In genomic region chr13:34765269-34765668, GRCm38 (mm10) we compare ENCODE assay signal across 28 mouse cellular contexts. TPM values are rescaled to one million over a fixed set of nuclear protein-coding genes. Genes with fewer than 3 reads are reported as not detected.
A peak's percentile ranks its signal among the peaks of the same experiment; 100 is the strongest.
DNase-seq lines count a peak whose midpoint lies in the region; ATAC-seq and TF ChIP-seq lines count a peak whose summit lies in the region.
"Had no signal": no experiment of that assay in that cellular context is flagged by ENCODE, and none has a peak within 500 bp of the region (broad histone marks: within the 10 kb centered on the region; RNA-seq: fewer than 3 reads in every experiment).

No protein-coding gene starts in this region.

- no peaks in the 10 kb centered on the region for H3K79me2 ChIP-seq in liver, adult 2 months (ENCODE audit: control insufficient read depth, insufficient read depth, low read length)

- no peak for TF ChIP-seq EP300 in liver, postnatal 0 days (IDR thresholded peaks at IDR 0.05; ENCODE audit: low read depth)

- no peak overlapping the region for H3K27ac ChIP-seq in liver, adult 2 months (replicated peaks; ENCODE audit: insufficient read depth, low read depth, low read length)
- no peak overlapping the region for H3K27ac ChIP-seq in liver, embryonic 16.5 days (ENCODE audit: low read length)
- no peak overlapping the region for H3K27ac ChIP-seq in liver, embryonic 11.5 days (ENCODE audit: low read depth, low read length)
- no peak overlapping the region for H3K27ac ChIP-seq in liver, postnatal 0 days (ENCODE audit: low read depth)
- H3K27ac ChIP-seq: embryonic facial prominence, embryonic 10.5 days; embryonic facial prominence, embryonic 12.5 days had no signal

- no peaks in the 10 kb centered on the region for H3K36me3 ChIP-seq in liver, adult 2 months (ENCODE audit: control insufficient read depth, insufficient read depth, low read length)
- H3K36me3 ChIP-seq in liver, embryonic 16.5 days (ENCODE audit: control insufficient read depth, insufficient read depth) = no peaks in the 10 kb centered on the region
- no peaks in the 10 kb centered on the region for H3K36me3 ChIP-seq in liver, embryonic 11.5 days (ENCODE audit: control insufficient read depth, insufficient read depth, low read length)
- no peaks in the 10 kb centered on the region for H3K36me3 ChIP-seq in liver, postnatal 0 days (replicated peaks; ENCODE audit: insufficient read depth, low read length)
- H3K36me3 ChIP-seq: embryonic facial prominence, embryonic 10.5 days; embryonic facial prominence, embryonic 12.5 days; G1E had no signal

- ATAC-seq in liver, embryonic 16.5 days (ENCODE audit: low read depth) = peak; percentile 62
- no peak for ATAC-seq in liver, embryonic 11.5 days (replicated peaks; ENCODE audit: low FRiP score)
- peak; percentile 60; the same call in 1 of the 2 replicates for ATAC-seq in liver, postnatal 0 days
- ATAC-seq: activated CD4-positive, CD25-positive, alpha-beta regulatory T cell, adult 4 months; CD4-positive, CD25-positive, alpha-beta regulatory T cell, adult 4 months; forebrain, embryonic 14.5 days; forebrain, embryonic 16.5 days; Patski had no signal

- H3K4me1 ChIP-seq in liver, adult 2 months (ENCODE audit: control insufficient read depth, insufficient read depth, low read length) = no peaks in the 10 kb centered on the region
- H3K4me1 ChIP-seq in liver, embryonic 16.5 days (ENCODE audit: control insufficient read depth, low read depth, low read length) = no peaks in the 10 kb centered on the region
- H3K4me1 ChIP-seq in liver, embryonic 11.5 days (replicated peaks; ENCODE audit: control insufficient read depth, insufficient read depth, low read length) = peaks cover 3% of the 10 kb centered on the region; the same call in 1 of the 2 replicates
- H3K4me1 ChIP-seq in liver, postnatal 0 days (ENCODE audit: insufficient read depth) = peaks cover 2% of the 10 kb centered on the region; the same call in 1 of the 2 replicates

- no peak for TF ChIP-seq CTCF in liver, adult 2 months (IDR thresholded peaks at IDR 0.05; ENCODE audit: low read depth, low read length)
- no peak for TF ChIP-seq CTCF in liver, postnatal 0 days (IDR thresholded peaks at IDR 0.05; ENCODE audit: low read depth)

- H3K9ac ChIP-seq in liver, adult 2 months (ENCODE audit: low read depth, low read length) = no peak overlapping the region
- no peak overlapping the region for H3K9ac ChIP-seq in liver, embryonic 16.5 days (ENCODE audit: low read depth, low read length)
- no peak overlapping the region for H3K9ac ChIP-seq in liver, embryonic 11.5 days (ENCODE audit: low read depth, low read length)
- no peak overlapping the region for H3K9ac ChIP-seq in liver, postnatal 0 days (replicated peaks)
- H3K9ac ChIP-seq: embryonic facial prominence, embryonic 12.5 days had no signal

- 39% methylated on average over 5 of the region's 5 CpGs for WGBS in liver, adult 2 months
- WGBS in liver, embryonic 16.5 days (ENCODE audit: insufficient replicate concordance) = 52% methylated on average over 5 of the region's 5 CpGs
- WGBS in liver, embryonic 11.5 days = 76% methylated on average over 5 of the region's 5 CpGs
- WGBS in liver, postnatal 0 days (ENCODE audit: insufficient replicate concordance) = 63% methylated on average over 5 of the region's 5 CpGs

- no peak for TF ChIP-seq POLR2A in liver, adult 2 months (IDR thresholded peaks at IDR 0.05; ENCODE audit: extremely low read depth, insufficient read depth, low read length)

- no peaks in the 10 kb centered on the region for H3K9me3 ChIP-seq in liver, embryonic 16.5 days (replicated peaks; ENCODE audit: control insufficient read depth, low read length)
- no peaks in the 10 kb centered on the region for H3K9me3 ChIP-seq in liver, embryonic 11.5 days (ENCODE audit: control insufficient read depth, low read length)
- no peaks in the 10 kb centered on the region for H3K9me3 ChIP-seq in liver, postnatal 0 days (ENCODE audit: low read length)
- H3K9me3 ChIP-seq: embryonic facial prominence, embryonic 10.5 days; embryonic facial prominence, embryonic 12.5 days; G1E had no signal

- H3K4me2 ChIP-seq in liver, embryonic 16.5 days (ENCODE audit: low read depth, low read length) = no peak overlapping the region
- no peak overlapping the region for H3K4me2 ChIP-seq in liver, embryonic 11.5 days
- no peak overlapping the region for H3K4me2 ChIP-seq in liver, postnatal 0 days (ENCODE audit: low read depth, low read length)
- H3K4me2 ChIP-seq: embryonic facial prominence, embryonic 12.5 days had no signal

- no peak overlapping the region for H3K4me3 ChIP-seq in liver, adult 2 months (ENCODE audit: insufficient read depth, low read depth, low read length)
- no peak overlapping the region for H3K4me3 ChIP-seq in liver, embryonic 16.5 days (ENCODE audit: low read depth, low read length)
- H3K4me3 ChIP-seq in liver, embryonic 11.5 days (ENCODE audit: low read depth, low read length) = no peak overlapping the region
- H3K4me3 ChIP-seq in liver, postnatal 0 days (ENCODE audit: low read depth, low read length) = no peak overlapping the region
- H3K4me3 ChIP-seq: embryonic facial prominence, embryonic 10.5 days; embryonic facial prominence, embryonic 12.5 days had no signal

- peak; percentile 65 for DNase-seq in liver, adult 2 months (ENCODE audit: extremely low read depth, low read depth, low spot score)
- no peak for DNase-seq in liver
- DNase-seq in liver, embryonic 11.5 days (ENCODE audit: low spot score) = no peak
- DNase-seq in liver, postnatal 0 days = peak; percentile 57
- no peak for DNase-seq in thymus, postnatal 36 days
- DNase-seq in urinary bladder, postnatal 14 days (ENCODE audit: low spot score) = no peak
- DNase-seq: adrenal gland, adult 8-10 months; adrenal gland, postnatal 14 days; adrenal gland, postnatal 36 days; B cell, adult 2 months; cerebellum, adult 11-12 months; cerebellum, adult 2 months; cerebellum, adult 9-10 months; cerebellum, postnatal 10 days; cerebellum, postnatal 25 days had no signal

- no peaks in the 10 kb centered on the region for H3K27me3 ChIP-seq in liver, adult 2 months (ENCODE audit: control insufficient read depth, insufficient read depth, low read length)
- no peaks in the 10 kb centered on the region for H3K27me3 ChIP-seq in liver, embryonic 16.5 days (ENCODE audit: control insufficient read depth, insufficient read depth, low read depth, low read length)
- no peaks in the 10 kb centered on the region for H3K27me3 ChIP-seq in liver, embryonic 11.5 days (replicated peaks; ENCODE audit: control insufficient read depth, insufficient read depth, low read length)
- no peaks in the 10 kb centered on the region for H3K27me3 ChIP-seq in liver, postnatal 0 days (ENCODE audit: insufficient read depth, low read length)
- H3K27me3 ChIP-seq: CH12.LX; embryonic facial prominence, embryonic 12.5 days; Patski had no signal

RNA-seq across cellular contexts. Expression of gene Fam50b, which starts 30.6 kb away (rescaled TPM):
- total RNA-seq in liver, adult 2 months (2014; rRNA removed) = 0.47 TPM in 1 of 2 replicates, not detected in the other
- 0.45 and 0.59 TPM in 2 replicates for polyA plus RNA-seq in liver, adult 2 months (2012; rRNA removed)
- 0.09 and 0.22 TPM in 2 replicates for polyA plus RNA-seq in liver, embryonic 16.5 days (2015; fragmentation: Nextera tagmentation; extraction: Ambion mirVana)
- not detected in 2 replicates for polyA plus RNA-seq in liver, embryonic 11.5 days (2014; fragmentation: Nextera tagmentation; extraction: Ambion mirVana)
- polyA plus RNA-seq in liver, postnatal 0 days (2015; fragmentation: Nextera tagmentation; extraction: Ambion mirVana) = 0.08 and 0.12 TPM in 2 replicates
- total RNA-seq: adrenal gland, adult 18-20 months; adrenal gland, adult 8-10 months; adrenal gland, postnatal 14 days; adrenal gland, postnatal 36 days; G1E had no signal
- polyA plus RNA-seq: activated CD4-positive, CD25-positive, alpha-beta regulatory T cell, adult 4 months; CD4-positive, CD25-positive, alpha-beta regulatory T cell, adult 4 months; cerebellum, adult 2 months; cortical plate, adult 2 months; embryonic facial prominence, embryonic 10.5 days; embryonic facial prominence, embryonic 12.5 days; forebrain, embryonic 11.5 days; forebrain, embryonic 14.5 days; forebrain, embryonic 16.5 days; G1E; Patski had no signal

Comparison
In these comparisons a context has a peak if more than half of its experiments do, and no peak if none do; other contexts are left out.
1. DNase-seq: peak in liver, adult 2 months (single experiment) and liver, postnatal 0 days (single experiment); none in liver (single experiment), liver, embryonic 11.5 days (single experiment), thymus, postnatal 36 days (0 of 2) and urinary bladder, postnatal 14 days (single experiment).